8 mouse cellular contexts compared by ENCODE assay signal in the genomic region with DNA sequence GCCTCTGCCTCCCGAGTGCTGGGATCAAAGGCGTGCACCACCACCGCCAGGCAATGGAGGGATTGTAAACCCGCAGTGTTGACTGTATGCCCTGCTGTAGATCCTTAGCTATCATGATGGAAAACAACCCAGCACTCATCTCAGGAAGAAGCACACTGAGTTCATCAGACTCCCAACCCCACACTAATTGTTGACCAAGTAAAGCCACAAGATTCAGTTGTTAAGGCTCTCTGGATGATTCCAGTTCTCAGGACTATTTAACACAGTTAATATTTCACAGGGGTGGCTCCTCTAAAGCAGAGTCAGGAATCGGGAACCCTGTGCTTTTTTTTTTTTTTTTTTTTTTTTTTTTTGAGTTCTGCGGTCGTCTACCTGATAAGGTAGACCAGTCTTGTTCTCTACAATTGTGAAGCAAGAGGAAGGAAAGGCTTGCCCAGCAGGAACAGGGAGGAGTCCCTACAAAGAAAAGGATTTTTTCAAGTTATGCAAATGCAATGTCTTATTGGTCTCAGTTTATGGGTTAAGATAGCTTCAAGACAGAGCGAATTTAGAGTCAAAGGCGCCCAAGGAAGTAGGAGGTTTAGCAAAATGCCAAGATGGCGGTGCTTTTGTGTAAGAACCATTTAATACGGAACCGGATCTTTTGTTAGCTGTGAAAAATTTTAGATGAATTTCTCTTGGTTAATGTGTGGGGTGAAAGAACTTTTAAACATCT. TPM values are rescaled to one million over a fixed set of nuclear protein-coding genes. Genes with fewer than 3 reads are reported as not detected.
DNase-seq lines count a peak whose midpoint lies in the region; ATAC-seq and TF ChIP-seq lines count a peak whose summit lies in the region.

No protein-coding gene starts in this region.

- peaks cover 31% of the 10 kb centered on the region for H3K27me3 ChIP-seq in lung, embryonic 14.5 days (ENCODE audit: insufficient read depth, low read length)
- peaks cover 35% of the 10 kb centered on the region for H3K27me3 ChIP-seq in embryonic facial prominence, embryonic 14.5 days (replicated peaks; ENCODE audit: control insufficient read depth, insufficient read depth, low read length)
- H3K27me3 ChIP-seq in midbrain, embryonic 12.5 days, result peaks cover 70% of the 10 kb centered on the region

- H3K4me3 ChIP-seq in lung, embryonic 14.5 days (ENCODE audit: low read depth, low read length), result peak overlapping the region; percentile 62
- H3K4me3 ChIP-seq in embryonic facial prominence, embryonic 14.5 days (ENCODE audit: low read depth, low read length), result peak overlapping the region; percentile 68
- peak overlapping the region; percentile 50 for H3K4me3 ChIP-seq in midbrain, embryonic 12.5 days

- no peak for TF ChIP-seq CTCF in lung, embryonic 14.5 days (IDR thresholded peaks at IDR 0.05; ENCODE audit: low read depth)

- peak overlapping the region; percentile 98 for H3K4me2 ChIP-seq in lung, embryonic 14.5 days
- peak overlapping the region; percentile 91 for H3K4me2 ChIP-seq in embryonic facial prominence, embryonic 14.5 days (ENCODE audit: low read depth, low read length)
- peak overlapping the region; percentile 75 for H3K4me2 ChIP-seq in midbrain, embryonic 12.5 days (replicated peaks)

- H3K36me3 ChIP-seq in lung, embryonic 14.5 days (ENCODE audit: insufficient read depth), result no peaks in the 10 kb centered on the region
- H3K36me3 ChIP-seq in embryonic facial prominence, embryonic 14.5 days (ENCODE audit: control insufficient read depth, insufficient read depth, low read length), result no peaks in the 10 kb centered on the region
- no peaks in the 10 kb centered on the region for H3K36me3 ChIP-seq in midbrain, embryonic 12.5 days

- WGBS in lung, embryonic 14.5 days, result 43% methylated on average over 12 of the region's 12 CpGs
- 46% methylated on average over 12 of the region's 12 CpGs for WGBS in embryonic facial prominence, embryonic 14.5 days
- 47% methylated on average over 12 of the region's 12 CpGs for WGBS in midbrain, embryonic 12.5 days

- peak overlapping the region; percentile 92; the same call in 1 of the 2 replicates for H3K27ac ChIP-seq in lung, embryonic 14.5 days (ENCODE audit: low read depth)
- no peak overlapping the region for H3K27ac ChIP-seq in embryonic facial prominence, embryonic 14.5 days (replicated peaks; ENCODE audit: low read depth, low read length)
- H3K27ac ChIP-seq in midbrain, embryonic 12.5 days (replicated peaks), result no peak overlapping the region

- H3K9me3 ChIP-seq in lung, embryonic 14.5 days (ENCODE audit: low read depth, low read length), result no peaks in the 10 kb centered on the region
- H3K9me3 ChIP-seq in embryonic facial prominence, embryonic 14.5 days (ENCODE audit: control insufficient read depth, low read length), result no peaks in the 10 kb centered on the region
- no peaks in the 10 kb centered on the region for H3K9me3 ChIP-seq in midbrain, embryonic 12.5 days

- H3K9ac ChIP-seq in lung, embryonic 14.5 days, result peak overlapping the region; percentile 72; the same call in 1 of the 2 replicates
- H3K9ac ChIP-seq in embryonic facial prominence, embryonic 14.5 days (ENCODE audit: low read depth, low read length), result no peak overlapping the region
- H3K9ac ChIP-seq in midbrain, embryonic 12.5 days (replicated peaks), result no peak overlapping the region

- ATAC-seq in lung, embryonic 14.5 days (ENCODE audit: insufficient read depth), result no peak
- no peak for ATAC-seq in embryonic facial prominence, embryonic 14.5 days (ENCODE audit: low read depth)
- ATAC-seq in midbrain, embryonic 12.5 days (ENCODE audit: low FRiP score, low read depth), result no peak

- H3K4me1 ChIP-seq in lung, embryonic 14.5 days (ENCODE audit: insufficient read depth), result peaks cover 6% of the 10 kb centered on the region; the same call in 1 of the 2 replicates
- peaks cover 21% of the 10 kb centered on the region for H3K4me1 ChIP-seq in embryonic facial prominence, embryonic 14.5 days (ENCODE audit: control insufficient read depth, insufficient read depth, low read length)
- peaks cover 30% of the 10 kb centered on the region for H3K4me1 ChIP-seq in midbrain, embryonic 12.5 days

- peak; percentile 47 for DNase-seq in lung, embryonic 14.5 days
- DNase-seq in lung, postnatal 14 days, result no peak
- DNase-seq in embryonic facial prominence, embryonic 14.5 days (ENCODE audit: low spot score), result no peak
- DNase-seq in kidney, adult 9 months, result peak; percentile 89
- no peak for DNase-seq in layer of hippocampus, adult 8-10 months (ENCODE audit: low spot score in 2 of 2)
- no peak for DNase-seq in thymus, postnatal 4 days
- DNase-seq in testis, postnatal 14 days (ENCODE audit: low spot score), result no peak

RNA-seq across cellular contexts. Expression of a gene that starts 1.1 kb away (rescaled TPM):
- 2.0 and 2.3 TPM in 2 replicates for polyA plus RNA-seq in lung, embryonic 14.5 days (2014; fragmentation: Nextera tagmentation; extraction: Ambion mirVana)
- 3.6 and 4.5 TPM in 2 replicates for polyA plus RNA-seq in embryonic facial prominence, embryonic 14.5 days (2014; fragmentation: Nextera tagmentation; extraction: Ambion mirVana)
- polyA plus RNA-seq in midbrain, embryonic 12.5 days (2016; fragmentation: Nextera tagmentation; extraction: Ambion mirVana), result 0.80 and 1.1 TPM in 2 replicates
- 100 to 1,000 TPM; 136 to 156 (median 140) TPM for total RNA-seq in layer of hippocampus, adult 8-10 months (2022)

Comparison
In these comparisons a context has a peak if more than half of its experiments do, and no peak if none do; other contexts are left out.
1. DNase-seq: peak in lung, embryonic 14.5 days (single experiment) and kidney, adult 9 months (single experiment); none in lung, postnatal 14 days (single experiment), embryonic facial prominence, embryonic 14.5 days (single experiment), layer of hippocampus, adult 8-10 months (0 of 2), thymus, postnatal 4 days (single experiment) and testis, postnatal 14 days (single experiment).
2. Peak in every context shown above with its lines, with median percentiles within 50 percentile points of each other: H3K4me2 ChIP-seq and H3K4me3 ChIP-seq.